Mouse (Mus musculus): ENCODE results near the gene Ren1. TPM values are rescaled to one million over a fixed set of nuclear protein-coding genes. Genes with fewer than 3 reads are reported as not detected.

Ren1 gene
- total RNA-seq, 2 experiments from 2014 or later = not detected

GRCm38 (mm10) chr1:133404005-133404404 lies 53.7 kb downstream of the Ren1 start:
- ATAC-seq (replicated peaks; ENCODE audit: low FRiP score, poor library complexity, severe bottlenecking) = no peak

GRCm38 (mm10) chr1:133406614-133407013 lies 56.3 kb downstream of the Ren1 start:
- ATAC-seq (replicated peaks; ENCODE audit: low FRiP score, poor library complexity, severe bottlenecking) = no peak

GRCm38 (mm10) chr1:133407436-133407835 lies 57.1 kb downstream of the Ren1 start:
- no peak for ATAC-seq (replicated peaks; ENCODE audit: low FRiP score, poor library complexity, severe bottlenecking)

- no peak for ATAC-seq (replicated peaks; ENCODE audit: low FRiP score, poor library complexity, severe bottlenecking)
Observed at GRCm38 (mm10) chr1:133408321-133408720, 58.0 kb downstream of the Ren1 start.

DNA sequence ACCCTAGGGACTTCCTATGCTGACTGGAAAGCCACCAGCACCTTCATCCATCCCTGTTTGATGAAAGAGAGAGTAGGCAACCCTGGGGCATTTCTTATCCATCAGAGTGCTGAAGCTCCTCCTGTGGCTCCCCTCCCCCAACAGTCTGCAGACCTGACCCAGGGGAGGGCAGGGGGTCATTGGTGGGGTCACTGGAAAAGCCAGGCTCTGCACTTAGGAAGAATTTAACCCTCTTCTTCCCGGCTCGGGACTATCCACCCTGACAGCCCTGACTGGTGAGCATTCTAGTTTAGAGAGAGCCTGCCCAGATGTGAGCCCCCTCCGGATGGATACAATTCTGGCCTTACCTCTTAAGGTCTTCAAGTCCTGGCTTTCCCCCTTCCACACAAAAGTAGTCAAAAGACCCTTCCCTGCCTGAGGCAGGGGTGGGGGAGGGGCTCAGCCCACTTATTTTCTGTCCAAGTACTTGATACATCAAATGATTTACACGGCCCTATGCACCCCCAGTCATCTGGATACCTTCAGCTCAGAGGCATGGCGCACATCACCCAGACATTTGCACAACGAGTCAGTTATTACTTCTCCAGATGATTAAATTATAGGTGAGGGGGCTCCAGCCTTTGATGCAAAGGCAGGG lies 58.7 kb downstream of the Ren1 start:
- no peak for ATAC-seq (replicated peaks; ENCODE audit: low FRiP score, poor library complexity, severe bottlenecking)

GRCm38 (mm10) chr1:133409786-133410185 lies 59.5 kb downstream of the Ren1 start:
- ATAC-seq (replicated peaks; ENCODE audit: low FRiP score, poor library complexity, severe bottlenecking) = no peak

Other genes starting within 250 kb of the Ren1 start
- 37.1 and 44.3 TPM in 2 replicates for gene Ppp1r15b, start 219.4 kb upstream of the Ren1 start, total RNA-seq (2015; ENCODE audit: low replicate concordance)
- gene Ppp1r15b, start 219.4 kb upstream of the Ren1 start, total RNA-seq (2017; ENCODE audit: low replicate concordance) = 72.2 and 83.8 TPM in 2 replicates
- 0.63 TPM in 1 of 2 replicates, not detected in the other for gene Plekha6, start 186.3 kb upstream of the Ren1 start, total RNA-seq (2015; ENCODE audit: low replicate concordance)
- 0.68 and 0.98 TPM in 2 replicates for gene Plekha6, start 186.3 kb upstream of the Ren1 start, total RNA-seq (2017; ENCODE audit: low replicate concordance)
- gene Golt1a, start 40.7 kb upstream of the Ren1 start, total RNA-seq (2015; ENCODE audit: low replicate concordance) = not detected in 2 replicates
- not detected in 2 replicates for gene Golt1a, start 40.7 kb upstream of the Ren1 start, total RNA-seq (2017; ENCODE audit: low replicate concordance)
- not detected in 2 replicates for gene Kiss1, start 28.6 kb upstream of the Ren1 start, total RNA-seq (2015; ENCODE audit: low replicate concordance)
- gene Kiss1, start 28.6 kb upstream of the Ren1 start, total RNA-seq (2017; ENCODE audit: low replicate concordance) = not detected in 2 replicates
- not detected in 2 replicates for gene Etnk2, start 13.1 kb downstream of the Ren1 start, total RNA-seq (2015; ENCODE audit: low replicate concordance)
- gene Etnk2, start 13.1 kb downstream of the Ren1 start, total RNA-seq (2017; ENCODE audit: low replicate concordance) = not detected in 2 replicates
- gene Sox13, start 73.9 kb downstream of the Ren1 start, total RNA-seq (2015; ENCODE audit: low replicate concordance) = 1.0 TPM in 1 of 2 replicates, not detected in the other
- 0.77 and 2.2 TPM in 2 replicates for gene Sox13, start 73.9 kb downstream of the Ren1 start, total RNA-seq (2017; ENCODE audit: low replicate concordance)

Measured in erythroblast, adult 5-6 weeks (primary cell).